Mouse (Mus musculus) forebrain, embryonic 12.5 days (tissue): ENCODE measurements around the gene Fcf1. TPM values are rescaled to one million over a fixed set of nuclear protein-coding genes. Genes with fewer than 3 reads are reported as not detected.

Experiments
- ATAC-seq: fragments of 200-750 bp; cut with Nextera tagmentation; 2 replicates; pipeline ENCODE4 v1.8.0; 2017; ENCODE audit warnings: moderate TSS enrichment; ENCODE audit not compliant: low FRiP score
- H3K27ac ChIP-seq: fragments of 300-500 bp; sonication (generic); 2 replicates; pipeline ENCODE4 v1.5.1; 2016; ENCODE audit warnings: mild to moderate bottlenecking
- H3K27me3 ChIP-seq: fragments of 300-500 bp; sonication (generic); 2 replicates; pipeline ENCODE4 v1.6.1; 2016; ENCODE audit warnings: mild to moderate bottlenecking
- H3K36me3 ChIP-seq: fragments of 300-500 bp; sonication (generic); replicated peaks from 2 replicates; pipeline ENCODE4 v1.6.1; 2016; ENCODE audit warnings: mild to moderate bottlenecking
- H3K4me1 ChIP-seq: fragments of 300-500 bp; sonication (generic); 2 replicates; pipeline ENCODE4 v1.6.1; 2016
- H3K4me2 ChIP-seq: fragments of 300-500 bp; sonication (generic); 2 replicates; pipeline ENCODE4 v1.6.1; 2016; ENCODE audit warnings: mild to moderate bottlenecking, moderate library complexity
- H3K4me3 ChIP-seq: fragments of 300-500 bp; sonication (generic); replicated peaks from 2 replicates; pipeline ENCODE4 v1.5.1; 2016; ENCODE audit warnings: mild to moderate bottlenecking
- H3K9ac ChIP-seq: fragments of 300-500 bp; sonication (generic); 2 replicates; pipeline ENCODE4 v1.6.1; 2016; ENCODE audit warnings: mild to moderate bottlenecking
- H3K9me3 ChIP-seq: fragments of 300-500 bp; sonication (generic); 2 replicates; pipeline ENCODE4 v1.6.1; 2016
- WGBS: fragments of 180-500 bp; shearing (Covaris S2); methylation state at CpG from one replicate; pipeline ENCODE4 v1.1.7; 2016; 5-methylcytosine and 5-hydroxymethylcytosine counted together
- polyA plus RNA-seq: library from polyadenylated mRNA; unstranded; fragments of >200 nt; fragmentation: Nextera tagmentation; extraction: Ambion mirVana; gene quantifications from 2 replicates; pipeline ENCODE4 v1.2.1, GENCODE M21; 2016

The Fcf1 gene
- polyA plus RNA-seq, 1 experiment from 2014 or later: 132 TPM

- no peak overlapping the region for H3K9ac ChIP-seq
- 92% methylated on average over 9 of the region's 9 CpGs for WGBS
- H3K4me1 ChIP-seq: no peaks in the 10 kb centered on the region
- no peak for ATAC-seq
- no peak overlapping the region for H3K27ac ChIP-seq
- H3K9me3 ChIP-seq: no peaks in the 10 kb centered on the region
- no peak overlapping the region for H3K4me2 ChIP-seq
- H3K27me3 ChIP-seq: no peaks in the 10 kb centered on the region
- no peak overlapping the region for H3K4me3 ChIP-seq
- H3K36me3 ChIP-seq: peaks cover 51% of the 10 kb centered on the region
Measured at GRCm38 (mm10) chr12:84944813-84945553, 25.7 kb upstream of the Fcf1 start.

GRCm38 (mm10) chr12:84947894-84948583 lies 22.7 kb upstream of the Fcf1 start:
- no peaks in the 10 kb centered on the region for H3K27me3 ChIP-seq
- peaks cover 33% of the 10 kb centered on the region for H3K36me3 ChIP-seq
- no peaks in the 10 kb centered on the region for H3K9me3 ChIP-seq
- H3K4me2 ChIP-seq: no peak overlapping the region
- no peak overlapping the region for H3K9ac ChIP-seq
- WGBS: 90% methylated on average over 2 of the region's 2 CpGs
- ATAC-seq: no peak
- no peaks in the 10 kb centered on the region for H3K4me1 ChIP-seq
- H3K27ac ChIP-seq: no peak overlapping the region
- no peak overlapping the region for H3K4me3 ChIP-seq

- no peak overlapping the region for H3K4me2 ChIP-seq
- H3K4me1 ChIP-seq: no peaks in the 10 kb centered on the region
- no peak overlapping the region for H3K4me3 ChIP-seq
- H3K9me3 ChIP-seq: no peaks in the 10 kb centered on the region
- 91% methylated on average over 6 of the region's 6 CpGs for WGBS
- no peak overlapping the region for H3K27ac ChIP-seq
- no peak overlapping the region for H3K9ac ChIP-seq
- no peak for ATAC-seq
- H3K27me3 ChIP-seq: no peaks in the 10 kb centered on the region
- H3K36me3 ChIP-seq: peaks cover 33% of the 10 kb centered on the region
Measured at GRCm38 (mm10) chr12:84948584-84949285, 22.0 kb upstream of the Fcf1 start.

GRCm38 (mm10) chr12:84950763-84951162 lies 19.9 kb upstream of the Fcf1 start:
- H3K27ac ChIP-seq: no peak overlapping the region

GRCm38 (mm10) chr12:84951531-84951930 lies 19.2 kb upstream of the Fcf1 start:
- no peaks in the 10 kb centered on the region for H3K4me1 ChIP-seq
- 41% methylated on average over 8 of the region's 8 CpGs for WGBS
- H3K4me2 ChIP-seq: no peak overlapping the region
- H3K27ac ChIP-seq: no peak overlapping the region
- no peaks in the 10 kb centered on the region for H3K9me3 ChIP-seq
- ATAC-seq: no peak
- H3K27me3 ChIP-seq: no peaks in the 10 kb centered on the region
- H3K4me3 ChIP-seq: no peak overlapping the region
- no peak overlapping the region for H3K9ac ChIP-seq
- peaks cover 22% of the 10 kb centered on the region for H3K36me3 ChIP-seq

More at GRCm38 (mm10) chr12:84950763-84951162, 19.9 kb upstream of the Fcf1 start:
- ATAC-seq: no peak
- no peaks in the 10 kb centered on the region for H3K4me1 ChIP-seq
- H3K4me3 ChIP-seq: no peak overlapping the region
- no peak overlapping the region for H3K4me2 ChIP-seq
- H3K9me3 ChIP-seq: no peaks in the 10 kb centered on the region
- H3K27me3 ChIP-seq: no peaks in the 10 kb centered on the region
- WGBS: 95% methylated on average over 6 of the region's 6 CpGs
- H3K36me3 ChIP-seq: peaks cover 26% of the 10 kb centered on the region
- H3K9ac ChIP-seq: no peak overlapping the region

GRCm38 (mm10) chr12:84952351-84952750 lies 18.3 kb upstream of the Fcf1 start:
- no peak overlapping the region for H3K4me2 ChIP-seq
- no peak for ATAC-seq
- no peak overlapping the region for H3K9ac ChIP-seq
- H3K27me3 ChIP-seq: no peaks in the 10 kb centered on the region
- H3K36me3 ChIP-seq: peaks cover 16% of the 10 kb centered on the region
- H3K4me3 ChIP-seq: no peak overlapping the region
- no peaks in the 10 kb centered on the region for H3K9me3 ChIP-seq
- H3K27ac ChIP-seq: no peak overlapping the region
- H3K4me1 ChIP-seq: no peaks in the 10 kb centered on the region
- 90% methylated on average over 1 of the region's 1 CpGs for WGBS

- Histone ChIP-seq H3K36me3 (peaks cover 3% of the 10 kb centered on the region), H3K27ac (no peak overlapping the region), H3K9ac (no peak overlapping the region), H3K9me3 (no peaks in the 10 kb centered on the region), H3K4me1 (no peaks in the 10 kb centered on the region), H3K4me3 (no peak overlapping the region), H3K4me2 (no peak overlapping the region), H3K27me3 (no peaks in the 10 kb centered on the region)
- ATAC-seq: no peak
- WGBS: 99% methylated on average over 3 of the region's 3 CpGs
Measured at GRCm38 (mm10) chr12:84956317-84956716, 14.4 kb upstream of the Fcf1 start.

- WGBS: 89% methylated on average over 1 of the region's 1 CpGs
- ATAC-seq: no peak
- H3K9me3 ChIP-seq: no peaks in the 10 kb centered on the region
Measured at GRCm38 (mm10) chr12:84958794-84959356, 11.8 kb upstream of the Fcf1 start.

GRCm38 (mm10) chr12:84962606-84963005 lies 8.1 kb upstream of the Fcf1 start:
- ATAC-seq: no peak
- peaks cover 6% of the 10 kb centered on the region for H3K36me3 ChIP-seq
- 87% methylated on average over 7 of the region's 7 CpGs for WGBS
- no peaks in the 10 kb centered on the region for H3K27me3 ChIP-seq
- H3K4me3 ChIP-seq: no peak overlapping the region
- H3K9ac ChIP-seq: no peak overlapping the region
- no peak overlapping the region for H3K4me2 ChIP-seq
- H3K9me3 ChIP-seq: no peaks in the 10 kb centered on the region
- no peak overlapping the region for H3K27ac ChIP-seq
- H3K4me1 ChIP-seq: no peaks in the 10 kb centered on the region

More at GRCm38 (mm10) chr12:84958794-84959356, 11.8 kb upstream of the Fcf1 start:
- H3K4me1 ChIP-seq: no peaks in the 10 kb centered on the region
- H3K4me2 ChIP-seq: no peak overlapping the region
- no peaks in the 10 kb centered on the region for H3K27me3 ChIP-seq
- no peak overlapping the region for H3K4me3 ChIP-seq
- no peak overlapping the region for H3K9ac ChIP-seq
- no peak overlapping the region for H3K27ac ChIP-seq
- H3K36me3 ChIP-seq: no peaks in the 10 kb centered on the region; the same call in none of the 2 replicates

GRCm38 (mm10) chr12:84968831-84969655 lies 1.7 kb upstream of the Fcf1 start:
- 88% methylated on average over 16 of the region's 16 CpGs for WGBS
- Histone ChIP-seq H3K27me3 (no peaks in the 10 kb centered on the region; the same call in 1 of the 2 replicates), H3K9me3 (no peaks in the 10 kb centered on the region), H3K4me3 (peak overlapping the region; percentile 88; the same call in 1 of the 2 replicates), H3K36me3 (peaks cover 15% of the 10 kb centered on the region), H3K27ac (no peak overlapping the region), H3K9ac (peak overlapping the region; percentile 85; the same call in 1 of the 2 replicates), H3K4me2 (peak overlapping the region; percentile 95), H3K4me1 (peaks cover 19% of the 10 kb centered on the region)
- no peak for ATAC-seq

- H3K4me1 ChIP-seq: peaks cover 19% of the 10 kb centered on the region
- H3K36me3 ChIP-seq: peaks cover 16% of the 10 kb centered on the region
- H3K27ac ChIP-seq: no peak overlapping the region
- H3K4me2 ChIP-seq: peak overlapping the region; percentile 95
- H3K9me3 ChIP-seq: no peaks in the 10 kb centered on the region
- no peak for ATAC-seq
- no peaks in the 10 kb centered on the region; the same call in 1 of the 2 replicates for H3K27me3 ChIP-seq
- peak overlapping the region; percentile 85 for H3K9ac ChIP-seq
- WGBS: 28% methylated on average over 15 of the region's 15 CpGs
- peak overlapping the region; percentile 88 for H3K4me3 ChIP-seq
Measured at GRCm38 (mm10) chr12:84969656-84970427, 855 bp upstream of the Fcf1 start.
